Mouse (Mus musculus): ENCODE results near the gene Pex14. TPM values are rescaled to one million over a fixed set of nuclear protein-coding genes. Genes with fewer than 3 reads are reported as not detected.

The Pex14 gene
- polyA plus RNA-seq, 1 experiment from 2014 or later, result 55.6 TPM

- TF ChIP-seq CTCF (IDR thresholded peaks at IDR 0.05; ENCODE audit: low read depth), result no peak
- Histone ChIP-seq H3K4me2 (ENCODE audit: low read length) (no peak overlapping the region), H3K4me1 (replicated peaks; ENCODE audit: insufficient read depth, low read length) (peaks cover 8% of the 10 kb centered on the region; the same call in 1 of the 2 replicates), H3K27me3 (ENCODE audit: insufficient read depth, low read length) (no peaks in the 10 kb centered on the region), H3K9ac (ENCODE audit: low read depth, low read length) (no peak overlapping the region), H3K36me3 (ENCODE audit: insufficient read depth, low read length) (peaks cover 11% of the 10 kb centered on the region; the same call in 1 of the 2 replicates), H3K4me3 (replicated peaks; ENCODE audit: low read depth, low read length) (no peak overlapping the region), H3K9me3 (replicated peaks; ENCODE audit: low read length) (no peaks in the 10 kb centered on the region), H3K27ac (no peak overlapping the region)
- DNase-seq (ENCODE audit: low spot score), result no peak
- WGBS, result 66% methylated on average over 5 of the region's 5 CpGs
- no peak for ATAC-seq (replicated peaks; ENCODE audit: low FRiP score, low read depth)
Measured at GRCm38 (mm10) chr4:148966132-148966531, 133.5 kb downstream of the Pex14 start.

GRCm38 (mm10) chr4:148964541-148965310, 134.9 kb downstream of the Pex14 start:
- no peak for TF ChIP-seq CTCF (IDR thresholded peaks at IDR 0.05; ENCODE audit: low read depth)
- 63% methylated on average over 10 of the region's 10 CpGs for WGBS
- Histone ChIP-seq H3K9ac (ENCODE audit: low read depth, low read length) (no peak overlapping the region), H3K4me1 (replicated peaks; ENCODE audit: insufficient read depth, low read length) (peaks cover 2% of the 10 kb centered on the region; the same call in 1 of the 2 replicates), H3K27me3 (ENCODE audit: insufficient read depth, low read length) (no peaks in the 10 kb centered on the region), H3K9me3 (replicated peaks; ENCODE audit: low read length) (no peaks in the 10 kb centered on the region), H3K4me2 (ENCODE audit: low read length) (no peak overlapping the region), H3K27ac (no peak overlapping the region), H3K36me3 (ENCODE audit: insufficient read depth, low read length) (peaks cover 11% of the 10 kb centered on the region), H3K4me3 (replicated peaks; ENCODE audit: low read depth, low read length) (no peak overlapping the region)
- ATAC-seq (replicated peaks; ENCODE audit: low FRiP score, low read depth) (no peak), DNase-seq (ENCODE audit: low spot score) (no peak)

GRCm38 (mm10) chr4:148962096-148962495, 137.6 kb downstream of the Pex14 start:
- no peak for DNase-seq (ENCODE audit: low spot score)
- Histone ChIP-seq H3K9ac (ENCODE audit: low read depth, low read length) (no peak overlapping the region), H3K27ac (no peak overlapping the region), H3K4me2 (ENCODE audit: low read length) (no peak overlapping the region), H3K4me1 (replicated peaks; ENCODE audit: insufficient read depth, low read length) (peaks cover 5% of the 10 kb centered on the region; the same call in 1 of the 2 replicates), H3K27me3 (ENCODE audit: insufficient read depth, low read length) (no peaks in the 10 kb centered on the region), H3K4me3 (replicated peaks; ENCODE audit: low read depth, low read length) (no peak overlapping the region), H3K36me3 (ENCODE audit: insufficient read depth, low read length) (peaks cover 11% of the 10 kb centered on the region), H3K9me3 (replicated peaks; ENCODE audit: low read length) (no peaks in the 10 kb centered on the region)
- no peak for TF ChIP-seq CTCF (IDR thresholded peaks at IDR 0.05; ENCODE audit: low read depth)
- 90% methylated on average over 1 of the region's 1 CpGs for WGBS
- no peak for ATAC-seq (replicated peaks; ENCODE audit: low FRiP score, low read depth)

GRCm38 (mm10) chr4:148961081-148961480, 138.6 kb downstream of the Pex14 start:
- 89% methylated on average over 19 of the region's 19 CpGs for WGBS
- ATAC-seq (replicated peaks; ENCODE audit: low FRiP score, low read depth) (no peak), DNase-seq (ENCODE audit: low spot score) (no peak)

GRCm38 (mm10) chr4:148960011-148960410, 139.7 kb downstream of the Pex14 start:
- peak overlapping the region; percentile 65; the same call in 1 of the 2 replicates for H3K27ac ChIP-seq
- no peak overlapping the region for H3K4me3 ChIP-seq (replicated peaks; ENCODE audit: low read depth, low read length)
- H3K9me3 ChIP-seq (replicated peaks; ENCODE audit: low read length), result no peaks in the 10 kb centered on the region
- peaks cover 14% of the 10 kb centered on the region; the same call in 1 of the 2 replicates for H3K4me1 ChIP-seq (replicated peaks; ENCODE audit: insufficient read depth, low read length)
- no peaks in the 10 kb centered on the region for H3K27me3 ChIP-seq (ENCODE audit: insufficient read depth, low read length)
- TF ChIP-seq CTCF (IDR thresholded peaks at IDR 0.05; ENCODE audit: low read depth), result peak; percentile 41; the same call in 1 of the 2 replicates
- peak; percentile 73 for DNase-seq (ENCODE audit: low spot score)
- H3K4me2 ChIP-seq (ENCODE audit: low read length), result no peak overlapping the region
- WGBS, result 53% methylated on average over 12 of the region's 12 CpGs
- H3K9ac ChIP-seq (ENCODE audit: low read depth, low read length), result no peak overlapping the region
- peaks cover 11% of the 10 kb centered on the region for H3K36me3 ChIP-seq (ENCODE audit: insufficient read depth, low read length)
- ATAC-seq (replicated peaks; ENCODE audit: low FRiP score, low read depth), result peak; percentile 90

More at GRCm38 (mm10) chr4:148961081-148961480, 138.6 kb downstream of the Pex14 start:
- TF ChIP-seq CTCF (IDR thresholded peaks at IDR 0.05; ENCODE audit: low read depth), result no peak
- Histone ChIP-seq H3K4me3 (replicated peaks; ENCODE audit: low read depth, low read length) (no peak overlapping the region), H3K4me1 (replicated peaks; ENCODE audit: insufficient read depth, low read length) (peaks cover 8% of the 10 kb centered on the region; the same call in 1 of the 2 replicates), H3K9ac (ENCODE audit: low read depth, low read length) (no peak overlapping the region), H3K36me3 (ENCODE audit: insufficient read depth, low read length) (peaks cover 11% of the 10 kb centered on the region), H3K4me2 (ENCODE audit: low read length) (no peak overlapping the region), H3K27me3 (ENCODE audit: insufficient read depth, low read length) (no peaks in the 10 kb centered on the region), H3K27ac (no peak overlapping the region), H3K9me3 (replicated peaks; ENCODE audit: low read length) (no peaks in the 10 kb centered on the region)

- Histone ChIP-seq H3K4me3 (replicated peaks; ENCODE audit: low read depth, low read length) (no peak overlapping the region), H3K36me3 (ENCODE audit: insufficient read depth, low read length) (no peaks in the 10 kb centered on the region), H3K9ac (ENCODE audit: low read depth, low read length) (no peak overlapping the region), H3K27ac (0 out of 2 replicates have a peak overlapping the region, but pooled peaks have one; percentile 25), H3K4me2 (ENCODE audit: low read length) (no peak overlapping the region), H3K4me1 (replicated peaks; ENCODE audit: insufficient read depth, low read length) (peaks cover 23% of the 10 kb centered on the region; the same call in 1 of the 2 replicates), H3K27me3 (ENCODE audit: insufficient read depth, low read length) (peaks cover 4% of the 10 kb centered on the region; the same call in 1 of the 2 replicates), H3K9me3 (replicated peaks; ENCODE audit: low read length) (no peaks in the 10 kb centered on the region)
- TF ChIP-seq CTCF (IDR thresholded peaks at IDR 0.05; ENCODE audit: low read depth), result no peak
- 78% methylated on average over 14 of the region's 14 CpGs for WGBS
- DNase-seq (ENCODE audit: low spot score), result no peak
- ATAC-seq (replicated peaks; ENCODE audit: low FRiP score, low read depth), result no peak
Measured at GRCm38 (mm10) chr4:148955131-148955813, 144.4 kb downstream of the Pex14 start.
